In genomic region chr7:78577462-78578110, GRCm38 (mm10) we compare ENCODE assay signal across 8 mouse cellular contexts.
DNase-seq lines count a peak whose midpoint lies in the region; ATAC-seq lines count a peak whose summit lies in the region.

No protein-coding gene starts in this region.

- H3K9me3 ChIP-seq in hindbrain, embryonic 11.5 days (ENCODE audit: control insufficient read depth, low read length), result no peaks in the 10 kb centered on the region
- H3K9me3 ChIP-seq in midbrain, embryonic 11.5 days (ENCODE audit: control insufficient read depth, low read length), result no peaks in the 10 kb centered on the region

- H3K4me2 ChIP-seq in hindbrain, embryonic 11.5 days (replicated peaks; ENCODE audit: low read depth, low read length), result peak overlapping the region; percentile 87
- H3K4me2 ChIP-seq in midbrain, embryonic 11.5 days, result peak overlapping the region; percentile 84

- peak overlapping the region; percentile 60 for H3K4me3 ChIP-seq in hindbrain, embryonic 11.5 days (ENCODE audit: low read depth, low read length)
- H3K4me3 ChIP-seq in midbrain, embryonic 11.5 days (ENCODE audit: low read depth, low read length), result peak overlapping the region; percentile 53

- peaks cover 16% of the 10 kb centered on the region for H3K27me3 ChIP-seq in hindbrain, embryonic 11.5 days (ENCODE audit: control insufficient read depth, insufficient read depth, low read length)
- H3K27me3 ChIP-seq in midbrain, embryonic 11.5 days (ENCODE audit: control insufficient read depth, insufficient read depth, low read length), result peaks cover 25% of the 10 kb centered on the region

- peak; percentile 47 for DNase-seq in cerebellum, adult 11 months
- peak; percentile 49 for DNase-seq in right cerebral cortex, postnatal 25 days
- no peak for DNase-seq in right cerebral cortex, adult 2 months (ENCODE audit: low spot score in 2 of 2)
- DNase-seq in hindbrain, embryonic 11.5 days (ENCODE audit: low spot score), result peak; percentile 75
- DNase-seq in midbrain, embryonic 11.5 days (ENCODE audit: low spot score, missing footprints), result peak; percentile 95
- peak; percentile 67 for DNase-seq in thymus, postnatal 4 days

- no peak for ATAC-seq in cerebellum, adult (ENCODE audit: insufficient number of reproducible peaks, low FRiP score, low TSS enrichment)
- ATAC-seq in hindbrain, embryonic 11.5 days (ENCODE audit: low FRiP score), result peak; percentile 59
- ATAC-seq in midbrain, embryonic 11.5 days (ENCODE audit: low FRiP score), result peak; percentile 65
- no peak for ATAC-seq in megakaryocyte progenitor cell, adult 5-6 weeks (replicated peaks; ENCODE audit: poor library complexity)

- H3K4me1 ChIP-seq in hindbrain, embryonic 11.5 days (replicated peaks; ENCODE audit: control insufficient read depth, insufficient read depth, low read length), result peaks cover 5% of the 10 kb centered on the region; the same call in 1 of the 2 replicates
- 0 out of 2 replicates have a peak, but pooled peaks cover 5% of the 10 kb centered on the region for H3K4me1 ChIP-seq in midbrain, embryonic 11.5 days (ENCODE audit: control insufficient read depth, insufficient read depth, low read length)

- H3K36me3 ChIP-seq in hindbrain, embryonic 11.5 days (ENCODE audit: control insufficient read depth, insufficient read depth, low read length), result no peaks in the 10 kb centered on the region
- no peaks in the 10 kb centered on the region for H3K36me3 ChIP-seq in midbrain, embryonic 11.5 days (ENCODE audit: control insufficient read depth, insufficient read depth, low read length)

- WGBS in hindbrain, embryonic 11.5 days, result under 1% methylated on average over 46 of the region's 49 CpGs
- WGBS in midbrain, embryonic 11.5 days, result under 1% methylated on average over 47 of the region's 49 CpGs

- H3K27ac ChIP-seq in hindbrain, embryonic 11.5 days (ENCODE audit: low read depth, low read length), result peak overlapping the region; percentile 74
- peak overlapping the region; percentile 44; the same call in 1 of the 2 replicates for H3K27ac ChIP-seq in midbrain, embryonic 11.5 days (ENCODE audit: low read depth, low read length)

- peak overlapping the region; percentile 40 for H3K9ac ChIP-seq in hindbrain, embryonic 11.5 days (ENCODE audit: low read depth, low read length)
- H3K9ac ChIP-seq in midbrain, embryonic 11.5 days (ENCODE audit: low read length), result peak overlapping the region; percentile 60

Comparison
In these comparisons a context has a peak if more than half of its experiments do, and no peak if none do; other contexts are left out.
1. DNase-seq: peak in cerebellum, adult 11 months (single experiment), right cerebral cortex, postnatal 25 days (single experiment), hindbrain, embryonic 11.5 days (single experiment), midbrain, embryonic 11.5 days (single experiment) and thymus, postnatal 4 days (single experiment); none in right cerebral cortex, adult 2 months (0 of 2).
2. ATAC-seq: peak in hindbrain, embryonic 11.5 days (single experiment) and midbrain, embryonic 11.5 days (single experiment); none in cerebellum, adult (single experiment) and megakaryocyte progenitor cell, adult 5-6 weeks (single experiment).